In the genomic region with DNA sequence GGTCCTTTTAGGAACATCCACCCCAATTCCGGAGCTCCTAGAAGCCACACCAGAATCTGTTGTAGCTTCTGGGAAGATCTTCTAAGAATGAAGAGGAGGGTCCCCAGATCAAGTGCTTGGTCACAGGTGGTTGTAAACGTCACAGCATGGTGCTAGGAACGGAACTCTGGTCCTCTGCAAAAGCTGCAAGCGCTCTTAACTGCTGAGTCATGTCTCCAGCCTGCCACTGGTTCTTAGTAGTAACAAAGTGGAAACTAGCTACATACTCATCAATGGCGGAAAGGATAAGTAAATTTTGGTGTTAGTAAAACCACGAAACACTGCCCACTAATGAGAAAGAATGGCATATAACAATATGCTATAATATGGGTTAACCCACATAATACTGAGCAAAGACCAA, we compare ENCODE assay signal across 27 mouse cellular contexts. TPM values are rescaled to one million over a fixed set of nuclear protein-coding genes. Genes with fewer than 3 reads are reported as not detected.
"Had no signal": no experiment of that assay in that cellular context is flagged by ENCODE, and none has a peak within 500 bp of the region (broad histone marks: within the 10 kb centered on the region; RNA-seq: fewer than 3 reads in every experiment).

No protein-coding gene starts in this region.

- H3K36me3 ChIP-seq: heart, embryonic 10.5 days; heart, embryonic 12.5 days; hindbrain, embryonic 10.5 days; hindbrain, embryonic 12.5 days; intestine, embryonic 15.5 days; limb, embryonic 10.5 days; limb, embryonic 12.5 days; liver, embryonic 13.5 days had no signal

- DNase-seq: gastrocnemius, adult 2 months; gastrocnemius, postnatal 10 days; gastrocnemius, postnatal 25 days; heart, adult 18-20 months; heart, postnatal 10 days; heart, postnatal 4 days; kidney, adult 18-20 months; kidney, adult 8-10 months; kidney, postnatal 10 days; kidney, postnatal 25 days; kidney, postnatal 4 days; liver; liver, embryonic 13.5 days had no signal

- H3K9me3 ChIP-seq: heart, embryonic 10.5 days; heart, embryonic 12.5 days; hindbrain, embryonic 10.5 days; hindbrain, embryonic 12.5 days; intestine, embryonic 15.5 days; limb, embryonic 10.5 days; limb, embryonic 12.5 days; liver, embryonic 13.5 days had no signal

- H3K4me3 ChIP-seq: gastrocnemius, adult 2 months; heart, embryonic 10.5 days; heart, embryonic 12.5 days; hindbrain, embryonic 10.5 days; hindbrain, embryonic 12.5 days; intestine, embryonic 15.5 days; layer of hippocampus, adult 2 months; left cerebral cortex, adult 2 months; limb, embryonic 10.5 days; limb, embryonic 12.5 days; liver, embryonic 13.5 days had no signal

- H3K4me2 ChIP-seq: heart, embryonic 12.5 days; hindbrain, embryonic 12.5 days; hindbrain, embryonic 14.5 days; intestine, embryonic 15.5 days; limb, embryonic 12.5 days; liver, embryonic 11.5 days; liver, embryonic 13.5 days had no signal

- H3K9ac ChIP-seq: heart, embryonic 12.5 days; hindbrain, embryonic 12.5 days; hindbrain, embryonic 14.5 days; intestine, embryonic 15.5 days; limb, embryonic 12.5 days; liver, embryonic 13.5 days had no signal

- H3K27ac ChIP-seq: gastrocnemius, adult 2 months; heart, embryonic 10.5 days; hindbrain, embryonic 10.5 days; hindbrain, embryonic 12.5 days; hindbrain, embryonic 14.5 days; intestine, embryonic 15.5 days; layer of hippocampus, adult 2 months; left cerebral cortex, adult 2 months; limb, embryonic 10.5 days; limb, embryonic 12.5 days; liver, embryonic 13.5 days had no signal

- H3K27me3 ChIP-seq: heart, embryonic 12.5 days; limb, embryonic 12.5 days had no signal

RNA-seq across cellular contexts. Expression of a gene that starts 4.3 kb away (rescaled TPM):
- total RNA-seq: gastrocnemius, adult 2 months; granulocyte monocyte progenitor cell, adult 5-6 weeks; heart, postnatal 25 days had no signal
- polyA plus RNA-seq: inflammation-experienced regulatory T-cells, adult 6 months had no signal

RNA-seq across cellular contexts. Expression of a gene that starts 54.7 kb away (rescaled TPM):
- total RNA-seq: granulocyte monocyte progenitor cell, adult 5-6 weeks had no signal
